Mouse (Mus musculus): ENCODE measurements around the gene Ptgfrn.

Gene Ptgfrn

DNA sequence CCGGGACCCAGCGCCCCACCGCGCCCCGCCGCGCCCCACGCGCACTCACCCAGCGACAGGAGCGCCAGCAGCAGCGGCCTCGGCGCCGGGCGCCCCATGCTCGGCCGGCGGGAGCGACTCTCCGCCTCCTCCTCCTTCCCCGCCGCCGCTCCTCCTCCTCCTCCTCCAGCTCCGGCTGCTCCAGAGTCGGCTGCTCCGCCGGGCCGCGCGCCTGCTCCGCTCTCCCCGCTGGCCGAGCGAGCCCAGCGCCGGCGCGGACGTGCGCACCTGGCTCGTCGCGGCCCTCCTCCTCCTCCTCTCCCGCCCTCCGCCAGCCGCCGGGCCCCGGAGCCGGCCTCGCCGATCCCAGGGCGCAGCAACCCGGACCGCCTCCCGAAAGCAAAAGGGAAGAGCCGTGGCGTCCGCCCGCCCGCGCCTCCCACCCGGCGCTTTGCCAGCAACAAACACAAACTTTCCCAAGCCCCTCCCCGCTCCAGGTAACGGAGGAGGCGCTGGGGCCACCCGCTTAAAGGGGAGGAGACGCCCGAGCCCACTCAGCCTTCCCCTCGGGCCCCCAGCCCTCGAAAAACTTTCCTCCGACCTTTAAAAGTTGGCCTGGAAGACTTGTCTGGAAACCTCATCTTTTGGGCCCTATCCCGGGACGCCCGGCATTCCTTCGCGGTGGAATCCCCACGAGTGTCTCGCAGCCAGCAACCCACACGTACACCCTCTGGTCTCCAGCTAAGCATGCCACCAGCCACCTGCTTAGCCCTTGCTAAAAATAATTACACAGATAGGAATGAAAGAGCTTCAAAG is at the start of gene Ptgfrn:
Gene Ptgfrn (minus strand): TSS at position 236 of the 795 bp plus-strand sequence.
- DNase-seq (ENCODE audit: low read depth, low spot score) = peak; percentile 87

DNA sequence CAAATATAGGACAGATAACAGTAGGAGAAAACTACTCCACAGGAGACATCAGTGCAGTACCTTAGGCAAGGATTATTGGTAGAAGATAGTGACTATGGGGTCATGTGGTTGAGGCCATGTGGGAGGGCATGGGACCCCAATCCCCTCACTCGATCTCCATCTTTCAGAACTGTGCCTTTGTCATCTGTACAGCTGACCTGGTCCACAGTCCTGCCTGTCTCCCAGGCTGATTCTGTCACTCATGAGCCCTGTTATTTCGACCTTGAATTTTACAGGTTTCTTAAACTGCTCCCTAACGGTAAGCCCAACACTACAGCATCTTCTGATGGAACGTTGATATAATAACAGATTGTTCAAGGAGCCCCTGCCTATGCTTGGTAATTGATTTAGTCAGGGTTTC is 49.6 kb upstream of the Ptgfrn start:
- no peak for DNase-seq (ENCODE audit: low read depth, low spot score)

DNA sequence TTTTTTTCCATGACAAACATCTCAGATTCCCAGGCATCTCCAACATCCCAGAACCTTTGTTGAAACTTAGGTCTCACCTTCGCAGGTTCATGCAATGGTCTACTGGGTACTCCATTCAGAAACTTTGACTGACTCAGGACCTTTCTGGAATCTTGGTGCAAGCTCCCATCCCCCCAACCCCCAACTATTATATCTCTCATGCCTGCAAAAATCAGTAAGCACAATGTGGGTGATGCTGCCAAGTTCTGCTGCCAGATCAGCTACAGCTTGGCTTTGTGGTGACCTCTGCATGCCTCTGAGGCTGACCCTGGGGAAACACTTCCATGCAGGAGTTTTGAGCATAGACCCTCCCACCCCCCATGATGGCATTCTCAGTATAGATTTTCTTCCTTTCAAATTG is 44.0 kb upstream of the Ptgfrn start:
- no peak for DNase-seq (ENCODE audit: low read depth, low spot score)

DNA sequence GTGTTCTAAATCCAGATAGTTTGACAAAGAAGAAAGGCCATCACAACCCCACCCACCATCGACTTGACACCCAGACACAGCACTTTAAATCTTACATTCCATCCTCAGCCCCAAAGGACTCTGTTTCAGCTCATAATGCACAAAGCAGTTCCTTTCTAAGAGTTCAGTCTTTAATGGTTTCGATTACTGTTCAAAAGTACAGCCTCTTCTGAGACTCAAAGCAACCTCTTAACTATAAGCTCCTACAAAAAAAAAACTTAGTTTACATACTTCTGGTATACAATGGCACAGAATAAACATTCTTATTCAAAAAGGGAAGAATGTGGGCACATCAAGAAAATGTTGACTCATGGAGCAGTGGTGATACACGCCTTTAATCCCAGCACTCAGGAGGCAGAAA is 43.3 kb upstream of the Ptgfrn start:
- DNase-seq (ENCODE audit: low read depth, low spot score) = no peak

DNA sequence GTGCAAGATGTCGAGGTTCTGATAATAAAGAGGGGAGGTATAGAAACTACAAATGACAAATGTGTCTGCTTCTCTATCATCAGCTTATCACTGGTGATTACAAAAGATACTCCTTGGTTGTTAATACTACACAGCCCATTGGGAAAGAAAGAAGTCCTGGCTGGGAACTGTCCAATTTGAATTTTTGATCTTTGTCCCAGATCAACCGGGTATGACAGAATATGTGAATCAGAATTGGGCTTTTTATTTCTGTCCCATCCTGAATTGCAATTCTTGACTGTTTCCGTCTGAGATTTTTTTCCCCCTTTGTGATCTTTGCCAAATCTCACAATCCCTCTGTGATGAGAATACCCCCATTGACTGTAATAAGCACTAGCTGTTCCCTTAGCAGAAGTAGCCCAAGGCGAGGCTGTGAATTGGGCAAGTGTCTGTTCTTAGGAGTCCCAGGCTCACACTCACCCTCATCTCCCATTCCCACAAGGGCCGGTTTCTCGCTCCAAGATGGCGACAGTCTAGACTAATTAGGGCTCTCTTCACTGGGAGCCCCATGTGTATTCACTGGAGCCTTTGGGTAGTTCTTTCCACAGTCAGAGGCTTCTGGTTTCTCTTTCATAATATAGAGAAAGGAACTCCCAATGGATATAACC is 36.2 kb upstream of the Ptgfrn start:
- no peak for DNase-seq (ENCODE audit: low read depth, low spot score)

DNA sequence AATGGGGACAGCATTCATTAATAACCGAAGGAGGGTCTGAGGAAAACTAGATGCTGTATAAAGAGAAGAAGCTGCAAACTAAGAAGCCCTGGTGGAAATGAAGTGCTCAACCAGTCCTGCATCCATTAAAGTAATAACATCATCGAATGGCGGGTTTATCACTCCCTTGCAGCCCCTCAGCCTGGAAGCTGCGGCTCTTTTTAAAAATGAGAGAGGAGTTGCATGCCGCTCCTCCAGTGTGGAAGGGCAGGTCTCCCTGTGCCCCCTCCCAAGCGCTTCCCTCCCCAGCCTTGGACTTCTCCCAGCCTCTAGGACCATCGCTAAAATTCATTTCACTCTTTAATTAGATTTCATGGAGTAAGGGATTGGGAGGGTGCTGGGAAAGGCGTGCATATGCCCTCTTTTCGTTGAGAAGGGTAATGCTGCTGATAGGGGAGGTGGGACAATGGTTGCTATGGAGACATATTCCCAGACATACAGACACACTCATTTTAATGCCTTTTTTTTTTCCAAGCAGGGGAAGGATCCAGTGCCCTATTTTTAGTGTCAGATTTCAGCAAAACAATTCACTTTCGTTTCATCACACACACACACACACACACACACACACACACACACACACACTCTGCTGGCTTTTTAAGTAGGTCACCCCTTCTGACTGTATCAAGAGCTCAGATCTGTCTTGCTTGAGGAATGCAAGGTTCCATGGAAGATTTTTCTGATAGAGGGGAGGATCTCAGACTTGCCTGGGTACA is 35.4 kb upstream of the Ptgfrn start:
- no peak for DNase-seq (ENCODE audit: low read depth, low spot score)

DNA sequence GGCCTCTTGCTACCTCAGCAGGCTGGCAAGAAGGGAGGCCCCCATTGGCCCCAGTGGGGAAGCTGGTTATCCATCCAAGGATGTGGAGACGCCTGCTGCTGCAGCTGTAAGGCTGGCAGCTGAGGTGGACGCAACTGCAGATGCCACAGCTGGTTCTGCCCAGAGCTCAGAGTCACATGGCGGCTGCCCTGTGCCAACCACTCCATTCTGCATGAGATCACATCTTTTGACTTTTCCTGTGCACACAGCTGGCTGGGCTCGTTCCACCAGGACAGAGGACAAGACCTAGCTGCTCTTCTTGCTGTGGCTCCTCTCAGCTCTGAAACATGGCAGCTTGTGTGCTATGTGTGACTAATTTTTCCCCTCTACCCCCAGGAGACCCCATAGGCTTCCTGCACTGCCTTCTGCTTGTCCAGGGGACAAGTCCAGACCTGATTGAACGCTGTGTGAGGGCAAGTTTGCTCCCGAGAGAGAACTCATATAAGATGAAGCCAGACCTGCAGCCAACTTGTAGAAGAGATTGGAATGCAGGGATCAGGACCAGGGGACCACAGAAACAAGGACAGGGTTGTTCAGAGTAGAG is 34.4 kb upstream of the Ptgfrn start:
- DNase-seq (ENCODE audit: low read depth, low spot score) = no peak

DNA sequence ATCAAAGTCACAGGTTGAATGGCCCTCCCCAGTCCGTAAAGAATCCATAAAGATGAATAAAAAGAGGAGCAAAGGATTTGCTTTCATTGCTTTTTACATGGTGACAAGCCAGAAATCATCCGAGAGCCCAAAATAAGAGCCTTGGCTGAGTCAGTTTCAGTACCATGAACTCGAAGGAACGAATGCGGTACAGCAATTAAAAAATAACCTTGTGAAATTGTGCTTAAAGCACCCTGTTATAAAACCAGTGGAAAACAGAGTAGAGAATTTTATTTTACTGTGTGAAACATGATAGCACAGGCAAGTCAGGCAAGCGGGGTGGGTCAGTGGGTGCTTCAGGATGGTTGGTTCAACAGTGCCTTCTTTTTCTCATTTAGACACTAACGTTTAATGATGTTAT is 33.4 kb upstream of the Ptgfrn start:
- DNase-seq (ENCODE audit: low read depth, low spot score) = no peak

DNA sequence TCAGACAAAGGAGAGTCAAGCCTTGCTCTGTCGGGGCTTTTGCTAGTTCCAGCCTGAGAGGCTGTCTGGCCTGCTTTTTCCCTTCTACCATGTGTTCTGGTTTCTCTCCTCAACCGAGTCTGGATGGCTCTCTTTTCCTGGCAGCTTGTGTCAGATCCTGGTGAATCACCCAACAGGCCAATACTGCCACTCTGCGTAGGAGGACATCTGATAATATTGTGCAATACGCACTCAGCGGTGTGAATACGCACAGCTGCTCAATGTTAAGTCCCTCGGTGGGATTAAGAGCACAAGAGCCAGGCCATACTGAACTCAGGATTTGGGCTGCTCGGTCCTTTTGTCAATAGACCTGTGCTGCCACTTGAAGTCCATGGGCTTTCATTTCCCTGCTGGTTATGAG is 31.8 kb upstream of the Ptgfrn start:
- no peak for DNase-seq (ENCODE audit: low read depth, low spot score)

DNA sequence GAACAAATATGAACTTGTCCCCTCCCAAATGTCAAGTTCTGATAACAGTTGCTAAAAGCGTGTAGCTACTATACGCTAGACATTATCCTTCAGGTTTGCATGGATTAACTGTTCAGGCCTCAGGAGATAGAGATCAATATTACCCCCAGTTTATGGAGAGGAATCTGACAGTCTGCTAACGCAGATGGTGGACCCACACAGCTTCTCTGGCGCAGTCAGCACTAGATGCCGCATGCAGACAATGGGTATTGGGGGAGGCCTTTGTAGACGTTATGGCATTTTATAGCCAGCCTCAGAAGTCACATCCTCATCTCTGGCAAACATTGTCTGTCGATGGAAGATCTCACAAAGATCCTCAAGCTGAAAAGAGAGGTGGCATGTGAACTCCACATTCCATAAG is 29.9 kb upstream of the Ptgfrn start:
- DNase-seq (ENCODE audit: low read depth, low spot score) = no peak

DNA sequence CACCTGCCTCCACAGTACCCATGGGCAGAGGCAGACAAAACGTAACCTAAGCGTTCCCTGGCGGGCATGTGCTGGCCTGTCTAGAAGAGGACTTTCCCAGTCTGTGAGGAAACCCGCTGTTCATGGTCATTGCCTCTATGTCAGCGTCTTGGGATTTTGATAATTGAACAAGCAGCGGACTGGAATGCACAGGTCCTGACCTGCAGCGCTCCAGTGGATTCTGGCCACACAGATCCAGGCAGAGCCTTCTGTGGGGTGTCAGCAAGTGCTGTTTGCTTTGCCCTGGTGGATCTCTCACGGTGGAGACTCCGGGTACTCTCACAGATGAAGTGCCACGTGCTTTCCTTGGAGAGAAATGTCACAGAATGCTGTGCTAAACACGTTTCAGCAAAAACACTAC is 26.4 kb upstream of the Ptgfrn start:
- DNase-seq (ENCODE audit: low read depth, low spot score) = no peak

DNA sequence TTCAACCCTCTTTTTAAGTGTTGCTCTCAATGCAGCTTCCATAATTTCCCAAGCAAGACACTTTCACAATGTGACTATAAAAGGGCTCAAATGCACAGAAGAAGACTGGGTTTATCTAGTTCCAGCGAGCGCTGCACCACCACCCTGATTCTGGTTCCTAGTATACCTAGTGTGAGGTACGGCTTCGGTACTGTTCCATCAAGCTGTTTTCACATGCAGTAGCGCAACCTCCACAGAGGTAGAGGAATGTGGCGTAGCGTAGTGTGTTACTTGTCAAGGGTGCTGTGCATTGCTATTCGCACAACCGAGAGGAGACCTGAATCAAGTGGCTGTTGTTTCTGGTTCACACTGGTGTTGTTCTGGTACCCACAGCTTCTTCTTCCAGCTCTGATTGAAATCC is 24.8 kb upstream of the Ptgfrn start:
- no peak for DNase-seq (ENCODE audit: low read depth, low spot score)

DNA sequence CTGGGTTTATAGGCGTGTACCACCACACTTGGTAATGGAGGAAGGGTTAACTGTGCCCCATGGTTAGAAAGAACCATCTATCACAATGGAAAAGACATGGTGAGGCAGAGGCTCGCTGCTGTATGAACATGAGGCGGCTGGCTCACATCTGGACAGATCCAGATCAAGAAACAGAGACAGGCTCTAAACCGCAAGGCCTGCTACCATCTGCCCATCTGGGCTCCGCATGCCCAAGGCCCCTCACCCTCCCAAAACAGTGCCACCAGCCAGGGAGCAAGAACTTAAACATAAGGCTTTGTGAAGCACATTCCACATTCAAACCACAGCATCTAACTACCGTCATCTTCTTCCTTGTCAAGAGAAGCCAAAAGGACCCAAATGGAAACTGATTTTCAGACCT is 22.9 kb upstream of the Ptgfrn start:
- DNase-seq (ENCODE audit: low read depth, low spot score) = no peak

DNA sequence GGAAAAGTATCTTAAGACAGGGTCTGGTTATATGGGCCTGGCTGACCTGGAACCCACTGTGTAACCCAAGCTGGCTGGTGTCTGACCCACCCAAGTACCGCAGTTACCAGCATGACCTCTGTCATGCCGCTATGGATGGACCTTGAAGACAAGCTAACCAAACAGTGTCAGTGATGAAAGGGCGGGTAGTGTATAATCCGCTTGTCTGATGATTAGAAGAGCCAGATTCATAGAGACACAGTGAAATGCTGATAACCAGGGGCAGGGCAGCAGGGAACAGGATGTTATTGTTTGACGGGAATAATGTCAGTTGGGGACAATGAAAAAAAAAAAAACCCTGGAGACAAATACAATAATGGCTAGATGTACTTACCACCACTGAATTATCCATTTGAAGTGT is 21.7 kb upstream of the Ptgfrn start:
- no peak for DNase-seq (ENCODE audit: low read depth, low spot score)

DNA sequence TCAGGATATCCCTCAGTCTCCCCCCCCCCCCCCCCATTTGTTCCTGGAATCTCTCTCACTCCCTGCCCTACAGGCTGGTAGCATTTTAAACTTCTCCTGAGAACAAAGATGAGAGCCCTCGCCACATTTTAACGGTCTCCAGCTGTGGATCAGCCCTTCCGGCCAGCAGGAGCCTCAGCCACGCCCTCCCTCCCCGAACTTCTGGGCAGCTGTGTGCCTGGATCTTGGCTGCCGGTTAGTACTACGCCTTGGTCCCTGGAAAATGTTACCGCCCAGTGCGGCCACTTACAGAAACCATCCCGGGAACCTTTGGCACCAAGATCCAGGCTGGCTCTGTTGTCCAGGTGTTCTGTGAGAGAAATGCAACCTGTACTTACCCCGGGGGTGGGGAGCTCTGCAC is 20.4 kb upstream of the Ptgfrn start:
- DNase-seq (ENCODE audit: low read depth, low spot score) = peak; percentile 85

DNA sequence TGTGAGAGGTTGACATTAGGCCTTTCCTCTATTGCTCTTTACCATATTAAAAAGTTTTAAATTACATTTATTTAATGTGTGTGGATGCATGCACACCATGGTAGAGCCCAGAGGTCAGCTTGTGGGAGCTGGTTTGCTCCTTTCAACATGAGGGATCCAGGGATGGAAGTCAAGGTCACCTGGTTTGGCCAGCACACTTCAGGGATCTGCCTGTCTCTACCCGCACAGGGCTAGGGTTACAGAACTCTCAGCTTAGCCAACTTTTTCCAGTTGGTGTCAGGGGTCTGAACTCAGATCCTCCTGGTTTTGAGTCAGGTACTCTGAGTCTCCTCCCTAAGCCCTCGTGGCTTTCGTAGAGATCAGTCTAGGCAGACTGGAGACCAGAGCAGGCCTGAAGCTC is 19.5 kb upstream of the Ptgfrn start:
- DNase-seq (ENCODE audit: low read depth, low spot score) = no peak

DNA sequence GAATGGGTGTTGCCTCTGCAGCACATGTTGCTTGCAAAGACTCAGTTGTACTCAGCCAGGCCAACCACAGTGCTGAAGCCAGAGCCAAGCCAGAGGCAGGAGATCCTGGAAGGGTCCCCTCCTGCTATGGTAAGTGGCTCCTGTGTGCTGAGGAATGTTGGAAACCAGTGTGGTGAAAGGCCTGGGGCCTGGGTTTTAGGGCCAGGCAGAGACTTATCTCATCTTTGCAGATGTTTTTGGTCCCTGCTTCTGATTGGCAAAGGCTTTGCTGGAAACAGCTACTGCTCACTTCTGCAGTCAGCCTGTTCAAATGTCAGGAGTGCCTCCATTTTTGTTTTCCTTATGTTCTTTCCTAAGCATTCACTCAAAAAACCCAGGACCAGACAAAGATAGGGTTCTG is 19.0 kb upstream of the Ptgfrn start:
- no peak for DNase-seq (ENCODE audit: low read depth, low spot score)

DNA sequence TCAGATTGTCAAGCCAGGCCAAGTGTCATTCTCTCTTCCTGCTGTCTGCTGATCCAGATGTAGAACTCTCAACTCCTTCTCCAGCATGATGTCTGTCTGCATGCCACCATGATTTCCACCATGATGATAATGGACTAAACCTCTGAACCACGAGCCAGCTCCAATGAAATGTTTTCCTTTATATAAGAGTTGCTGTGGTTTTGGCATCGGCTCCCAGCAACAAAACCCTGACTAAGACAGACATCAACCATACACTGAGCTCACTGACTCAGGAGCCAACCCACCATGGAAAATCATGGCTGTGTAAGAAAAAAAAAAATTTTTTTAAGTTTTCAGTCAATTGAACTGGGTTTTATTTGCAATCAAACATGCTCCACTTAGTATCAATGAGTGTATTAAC is 17.7 kb upstream of the Ptgfrn start:
- DNase-seq (ENCODE audit: low read depth, low spot score) = no peak

DNA sequence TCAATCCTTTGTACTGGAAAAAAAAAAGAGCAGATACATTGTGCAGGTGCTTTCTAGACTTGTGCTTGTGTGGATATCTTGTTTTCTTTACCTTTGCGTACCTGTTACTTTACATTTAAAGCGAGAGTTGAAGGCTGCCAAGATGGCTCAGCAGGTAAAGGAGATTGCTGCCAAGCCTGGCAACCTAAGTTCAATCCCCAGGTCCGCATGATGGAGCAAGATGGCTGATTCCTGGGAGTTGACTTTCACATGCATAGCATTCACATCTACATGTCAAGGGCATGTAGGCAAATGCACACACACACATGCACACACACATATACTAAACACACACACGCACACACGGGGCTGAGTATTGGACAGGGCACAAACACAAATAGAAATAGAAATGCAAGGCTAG is 14.6 kb upstream of the Ptgfrn start:
- no peak for DNase-seq (ENCODE audit: low read depth, low spot score)

DNA sequence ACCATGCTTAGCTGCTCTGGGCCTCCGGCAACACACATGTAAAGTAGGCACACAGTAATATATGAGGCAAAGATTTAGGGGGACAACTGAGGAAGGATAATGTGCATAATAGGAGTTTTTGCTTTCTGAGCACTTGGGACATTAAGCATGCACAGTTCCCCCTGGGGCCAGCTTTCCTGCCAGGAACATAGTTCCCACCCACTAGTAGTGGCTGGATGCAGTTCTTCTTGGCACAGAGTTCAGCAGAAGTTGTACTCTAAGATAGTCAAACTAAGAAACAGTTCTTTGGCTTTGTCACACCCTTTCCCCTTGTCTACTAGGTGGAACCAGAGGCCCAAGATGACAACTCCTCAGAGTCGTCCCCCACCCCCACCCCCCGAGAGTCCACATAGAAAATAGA is 12.4 kb upstream of the Ptgfrn start:
- no peak for DNase-seq (ENCODE audit: low read depth, low spot score)

DNA sequence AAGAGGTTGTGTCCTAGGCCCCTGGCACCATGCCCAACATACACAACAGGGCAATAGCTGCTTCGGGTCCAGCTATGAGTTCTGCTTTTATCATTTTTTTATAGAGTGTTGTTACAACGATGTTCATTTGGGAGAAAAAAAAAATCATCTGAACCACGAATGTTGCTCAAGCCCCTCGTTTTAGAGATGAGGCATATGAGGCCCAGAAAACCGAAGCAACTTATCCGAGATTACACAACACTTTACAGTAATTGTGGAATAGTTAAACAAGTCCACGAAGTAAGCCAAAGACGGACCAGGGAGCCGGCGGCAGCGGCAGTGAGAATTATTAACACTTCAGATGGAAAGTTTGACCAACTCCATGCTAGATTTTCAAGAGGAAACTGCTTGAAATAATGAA is 7.7 kb upstream of the Ptgfrn start:
- no peak for DNase-seq (ENCODE audit: low read depth, low spot score)

DNA sequence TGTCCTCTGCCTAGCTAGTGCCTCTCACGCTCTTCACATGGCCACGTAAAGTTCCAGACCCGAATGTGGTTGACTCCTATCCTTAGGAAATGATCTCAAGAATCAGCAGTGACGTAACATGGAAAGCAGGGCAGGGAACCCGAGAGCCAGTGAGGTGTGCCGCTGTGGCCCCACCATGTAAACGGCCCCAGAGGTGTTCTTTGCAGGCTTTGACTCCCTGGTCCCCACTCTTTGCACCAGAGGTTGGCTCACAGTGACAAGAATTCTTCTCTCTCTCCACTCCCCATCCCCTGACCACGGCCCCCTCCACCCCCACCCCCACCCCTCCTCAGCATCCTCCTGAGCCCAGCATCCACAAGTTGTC is 7.3 kb upstream of the Ptgfrn start:
- no peak for DNase-seq (ENCODE audit: low read depth, low spot score)

All from forelimb bud, embryonic 11.5 days (tissue).